Mouse (Mus musculus): ENCODE measurements around the gene Cdon.

Gene Cdon

GRCm38 (mm10) chr9:35438286-35439061 is 17.5 kb downstream of the Cdon start:
- DNase-seq: peak in 1 of 2 experiments; percentile 46

GRCm38 (mm10) chr9:35439062-35439442 is 18.1 kb downstream of the Cdon start:
- peak; percentile 63 to 75 for DNase-seq

- no peak for DNase-seq
Measured at GRCm38 (mm10) chr9:35439754-35440153, 18.8 kb downstream of the Cdon start.

- no peak for DNase-seq
Measured at GRCm38 (mm10) chr9:35442476-35442875, 21.5 kb downstream of the Cdon start.

- DNase-seq: peak; percentile 39 to 46
Measured at GRCm38 (mm10) chr9:35443618-35444511, 22.9 kb downstream of the Cdon start.

- no peak for DNase-seq
Measured at GRCm38 (mm10) chr9:35444512-35444886, 23.6 kb downstream of the Cdon start.

- DNase-seq: no peak
Measured at GRCm38 (mm10) chr9:35446916-35447315, 26.0 kb downstream of the Cdon start.

- no peak for DNase-seq
Measured at GRCm38 (mm10) chr9:35453311-35453710, 32.4 kb downstream of the Cdon start.

GRCm38 (mm10) chr9:35459594-35459993 is 38.7 kb downstream of the Cdon start:
- DNase-seq: no peak

- no peak for DNase-seq
Measured at GRCm38 (mm10) chr9:35467264-35467817, 46.4 kb downstream of the Cdon start.

GRCm38 (mm10) chr9:35468913-35469312 is 48.0 kb downstream of the Cdon start:
- DNase-seq: no peak

- no peak for DNase-seq
Measured at GRCm38 (mm10) chr9:35474104-35474724, 53.3 kb downstream of the Cdon start.

- DNase-seq: no peak
Measured at GRCm38 (mm10) chr9:35475394-35475793, 54.5 kb downstream of the Cdon start.

- no peak for DNase-seq
Measured at GRCm38 (mm10) chr9:35479456-35479855, 58.5 kb downstream of the Cdon start.

GRCm38 (mm10) chr9:35482014-35482898 is 61.3 kb downstream of the Cdon start:
- no peak for DNase-seq

- no peak for DNase-seq
Measured at GRCm38 (mm10) chr9:35483949-35484348, 63.0 kb downstream of the Cdon start.

- DNase-seq: no peak
Measured at GRCm38 (mm10) chr9:35486616-35487015, 65.7 kb downstream of the Cdon start.

- DNase-seq: no peak
Measured at GRCm38 (mm10) chr9:35488496-35488895, 67.6 kb downstream of the Cdon start.

GRCm38 (mm10) chr9:35491109-35491866 is 70.4 kb downstream of the Cdon start:
- no peak for DNase-seq

- DNase-seq: no peak
Measured at GRCm38 (mm10) chr9:35493033-35493732, 72.3 kb downstream of the Cdon start.

- DNase-seq: no peak
Measured at GRCm38 (mm10) chr9:35493733-35494092, 72.8 kb downstream of the Cdon start.
